In the genomic region with DNA sequence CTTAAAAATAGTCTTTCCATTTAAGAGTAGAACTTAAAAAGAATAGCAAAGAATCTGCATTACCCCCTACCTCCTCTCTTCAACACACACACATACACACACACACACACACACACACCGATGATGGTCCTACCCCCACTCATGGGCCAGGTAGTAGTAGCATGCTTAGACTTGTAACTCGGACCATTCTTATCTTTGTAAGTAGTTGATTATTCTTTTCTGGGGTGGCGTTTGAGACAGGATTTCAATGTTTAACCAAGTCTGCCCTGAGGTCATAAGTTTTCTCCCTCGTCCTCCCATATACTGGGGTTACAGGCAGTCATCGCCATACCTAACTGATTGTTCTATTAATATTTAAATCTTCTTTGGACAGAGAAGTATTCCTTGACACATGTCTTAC, we compare ENCODE assay signal across 19 mouse cellular contexts.
A peak's percentile ranks its signal among the peaks of the same experiment; 100 is the strongest.
DNase-seq lines count a peak whose midpoint lies in the region; ATAC-seq lines count a peak whose summit lies in the region.
"Had no signal": no experiment of that assay in that cellular context is flagged by ENCODE, and none has a peak within 500 bp of the region (broad histone marks: within the 10 kb centered on the region; RNA-seq: fewer than 3 reads in every experiment).

No protein-coding gene starts in this region.

- H3K4me3 ChIP-seq in intestine, embryonic 16.5 days (ENCODE audit: low read length): no peak overlapping the region
- H3K4me3 ChIP-seq: embryonic facial prominence, embryonic 10.5 days; embryonic facial prominence, embryonic 12.5 days; forebrain, embryonic 13.5 days; forebrain, embryonic 15.5 days had no signal

- H3K27me3 ChIP-seq in intestine, embryonic 16.5 days (replicated peaks; ENCODE audit: control insufficient read depth, insufficient read depth, low read length): no peaks in the 10 kb centered on the region
- H3K27me3 ChIP-seq: embryonic facial prominence, embryonic 12.5 days; forebrain, embryonic 13.5 days; forebrain, embryonic 15.5 days had no signal

- H3K4me1 ChIP-seq in intestine, embryonic 16.5 days (ENCODE audit: control insufficient read depth, insufficient read depth, low read length): no peaks in the 10 kb centered on the region
- H3K4me1 ChIP-seq: embryonic facial prominence, embryonic 10.5 days; embryonic facial prominence, embryonic 12.5 days; forebrain, embryonic 15.5 days had no signal

- no peaks in the 10 kb centered on the region for H3K9me3 ChIP-seq in intestine, embryonic 16.5 days (ENCODE audit: control insufficient read depth, low read length)
- H3K9me3 ChIP-seq: embryonic facial prominence, embryonic 10.5 days; embryonic facial prominence, embryonic 12.5 days; forebrain, embryonic 13.5 days; forebrain, embryonic 15.5 days had no signal

- ATAC-seq in intestine, embryonic 16.5 days: peak; percentile 87
- ATAC-seq: activated CD4-positive, CD25-positive, alpha-beta regulatory T cell, adult 4 months; forebrain, embryonic 13.5 days; forebrain, embryonic 15.5 days; forebrain, postnatal 0 days had no signal

- no peak overlapping the region for H3K27ac ChIP-seq in intestine, embryonic 16.5 days (ENCODE audit: low read length)
- H3K27ac ChIP-seq: embryonic facial prominence, embryonic 10.5 days; embryonic facial prominence, embryonic 12.5 days; forebrain, embryonic 13.5 days; forebrain, embryonic 15.5 days had no signal

- peak; percentile 24 for DNase-seq in kidney, adult 9 months
- DNase-seq in kidney, postnatal 4 days: no peak
- DNase-seq in testis, postnatal 10 days (ENCODE audit: low spot score): no peak
- no peak for DNase-seq in frontal cortex, postnatal 36 days (ENCODE audit: low spot score in 2 of 2)
- DNase-seq: adrenal gland, adult 8-10 months; adrenal gland, postnatal 14 days; adrenal gland, postnatal 36 days; cerebellum, adult 11-12 months; cerebellum, adult 2 months; cerebellum, adult 9-10 months; cerebellum, postnatal 10 days; cerebellum, postnatal 25 days; forebrain, postnatal 0 days had no signal

- no peak overlapping the region for H3K4me2 ChIP-seq in intestine, embryonic 16.5 days (ENCODE audit: low read depth, low read length)
- H3K4me2 ChIP-seq: embryonic facial prominence, embryonic 12.5 days; forebrain, embryonic 13.5 days; forebrain, embryonic 15.5 days had no signal

- H3K9ac ChIP-seq in intestine, embryonic 16.5 days (ENCODE audit: low read depth, low read length): no peak overlapping the region
- H3K9ac ChIP-seq: embryonic facial prominence, embryonic 12.5 days; forebrain, embryonic 13.5 days; forebrain, embryonic 15.5 days; forebrain, postnatal 0 days had no signal

- WGBS in intestine, embryonic 16.5 days: 51% methylated on average over 5 of the region's 5 CpGs

- H3K36me3 ChIP-seq in intestine, embryonic 16.5 days (ENCODE audit: control insufficient read depth, insufficient read depth, low read length): no peaks in the 10 kb centered on the region
- H3K36me3 ChIP-seq: embryonic facial prominence, embryonic 10.5 days; embryonic facial prominence, embryonic 12.5 days; forebrain, embryonic 15.5 days had no signal
